Mouse (Mus musculus): ENCODE measurements at regions not wholly inside any gene's neighbourhood (a gene's known extent, or its start where the extent isn't known, plus 50 kb on each side); places are given as distances from the start of the nearest gene placed in this dataset.

DNA sequence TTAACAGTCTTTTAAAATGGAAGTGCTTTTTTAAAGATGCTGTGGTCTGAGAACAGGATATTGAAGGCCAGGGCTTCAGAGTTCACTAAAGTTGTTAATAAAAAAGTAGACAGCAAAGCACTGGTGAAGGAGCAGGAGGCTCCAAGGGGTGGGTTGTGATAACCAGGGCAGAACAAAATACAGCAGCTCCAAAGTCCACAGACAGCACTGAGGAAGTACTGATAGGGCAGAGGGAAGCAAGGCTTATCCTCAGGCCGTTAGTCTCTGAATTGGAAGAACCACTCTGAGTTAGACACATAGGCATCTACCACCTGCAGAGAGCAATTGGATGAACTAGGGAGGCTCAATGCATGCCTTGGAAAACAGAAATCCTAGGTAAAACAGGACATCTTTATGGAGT lies 62.1 kb downstream of the P2ry1 start:
- no peak for DNase-seq (ENCODE audit: low read depth, low spot score)

- DNase-seq (ENCODE audit: low read depth, low spot score): no peak
Observed at GRCm38 (mm10) chr3:61067067-61067466, 64.5 kb downstream of the P2ry1 start.

GRCm38 (mm10) chr3:61068229-61068628 lies 65.6 kb downstream of the P2ry1 start:
- no peak for DNase-seq (ENCODE audit: low read depth, low spot score)

DNA sequence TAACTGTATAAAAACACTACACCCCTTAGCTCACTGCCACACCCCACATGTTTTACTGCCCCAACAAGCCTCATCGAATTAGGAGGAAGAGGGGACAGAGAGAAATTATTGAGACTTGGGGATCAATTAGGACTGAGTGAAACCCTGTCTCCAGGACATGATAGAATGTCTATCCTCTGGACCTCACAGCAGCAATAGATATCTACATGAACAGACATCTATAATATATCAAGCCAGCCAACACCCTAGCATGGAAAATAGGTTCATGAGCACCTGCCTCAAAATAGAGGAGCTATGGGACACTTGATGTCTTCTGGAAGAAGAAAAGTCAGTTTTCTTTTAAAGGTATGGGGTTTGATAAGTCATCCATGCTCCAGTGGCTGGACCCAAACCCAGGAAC lies 68.4 kb downstream of the P2ry1 start:
- DNase-seq (ENCODE audit: low read depth, low spot score): no peak

DNA sequence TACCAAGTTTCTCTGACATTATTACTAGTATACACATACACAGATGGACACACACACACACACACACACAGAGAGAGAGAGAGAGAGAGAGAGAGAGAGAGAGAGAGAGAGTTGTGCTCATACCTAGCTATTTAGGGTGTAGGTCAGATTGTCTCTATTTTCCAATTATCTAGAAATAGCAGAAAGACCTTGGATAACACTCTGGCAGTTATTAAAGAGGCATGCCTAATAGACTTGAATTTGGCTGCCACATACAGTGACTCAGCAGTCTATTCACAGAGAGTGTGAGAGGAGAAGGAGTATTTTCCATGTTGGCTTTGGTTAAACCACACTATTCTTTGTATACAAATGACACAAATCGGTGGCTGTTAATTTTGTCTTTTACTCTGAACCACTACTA lies 69.7 kb downstream of the P2ry1 start:
- no peak for DNase-seq (ENCODE audit: low read depth, low spot score)

DNA sequence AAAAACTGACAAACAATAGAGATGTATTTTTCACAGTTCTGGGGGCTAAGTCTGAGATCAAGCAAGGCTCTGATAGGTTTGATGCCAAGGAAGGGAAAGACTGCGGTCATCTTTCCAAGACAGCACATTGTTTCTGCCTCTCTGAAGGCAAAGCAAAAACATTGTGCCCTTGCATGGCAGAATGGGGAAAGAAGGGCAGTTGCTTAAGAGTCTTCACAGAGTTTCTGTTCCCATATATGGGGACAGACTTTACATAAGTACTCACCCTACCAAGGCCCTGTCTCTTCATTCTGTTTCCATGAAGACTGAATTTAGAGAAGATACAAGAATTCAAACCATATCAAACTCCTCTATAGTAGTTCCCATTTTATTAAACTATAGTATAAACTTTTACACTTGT lies 70.5 kb downstream of the P2ry1 start:
- DNase-seq (ENCODE audit: low read depth, low spot score): no peak

- DNase-seq (ENCODE audit: low read depth, low spot score): no peak
Observed at GRCm38 (mm10) chr3:61073806-61074205, 71.2 kb downstream of the P2ry1 start.

DNA sequence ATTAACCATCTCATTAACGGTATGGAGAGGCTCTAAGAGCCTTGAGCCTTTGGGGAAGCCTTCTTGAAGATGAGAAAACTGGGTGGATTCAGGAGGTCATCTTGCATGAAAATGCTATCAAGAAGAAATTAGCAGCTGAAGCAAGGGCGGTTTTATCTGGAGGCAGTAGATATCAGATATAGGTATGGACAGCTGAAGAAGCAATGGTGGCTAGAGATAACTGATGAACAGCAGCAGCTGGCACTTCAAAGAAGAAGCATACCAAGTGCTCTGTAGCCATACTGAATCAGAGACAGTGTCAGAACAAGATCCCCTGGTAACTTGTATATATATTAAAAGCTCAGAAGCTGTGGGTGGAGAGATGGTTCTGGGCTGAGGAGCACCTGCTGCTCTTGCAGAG lies 73.2 kb downstream of the P2ry1 start:
- no peak for DNase-seq (ENCODE audit: low read depth, low spot score)

- no peak for DNase-seq (ENCODE audit: low read depth, low spot score)
Observed at GRCm38 (mm10) chr3:61089931-61090330, 87.3 kb downstream of the P2ry1 start.

- no peak for DNase-seq (ENCODE audit: low read depth, low spot score)
Observed at GRCm38 (mm10) chr3:61092031-61092430, 89.4 kb downstream of the P2ry1 start.

DNA sequence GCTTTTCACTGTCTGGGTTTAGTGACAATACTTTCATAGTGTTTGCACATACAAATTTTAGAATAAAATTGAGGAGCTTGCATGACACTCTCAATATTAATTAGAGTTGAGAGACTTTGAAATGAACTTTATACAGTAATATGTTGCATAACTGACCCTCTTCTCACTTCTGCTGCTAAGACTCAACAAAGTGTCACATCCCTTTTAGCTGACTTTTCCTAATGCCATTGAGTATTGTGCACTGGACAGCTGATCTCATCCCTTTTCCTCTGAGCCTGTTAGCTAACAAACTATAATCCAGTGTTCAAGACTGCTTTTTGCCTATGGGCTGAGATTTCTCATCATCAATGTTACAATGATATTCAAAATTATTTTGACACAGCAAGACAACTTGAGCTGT lies 113.8 kb downstream of the P2ry1 start:
- no peak for DNase-seq (ENCODE audit: low read depth, low spot score)

GRCm38 (mm10) chr3:61133096-61133495 lies 130.5 kb downstream of the P2ry1 start:
- no peak for DNase-seq (ENCODE audit: low read depth, low spot score)

- DNase-seq (ENCODE audit: low read depth, low spot score): no peak
Observed at GRCm38 (mm10) chr3:61154087-61154486, 151.5 kb downstream of the P2ry1 start.

- DNase-seq (ENCODE audit: low read depth, low spot score): no peak
Observed at GRCm38 (mm10) chr3:61159811-61160210, 157.2 kb downstream of the P2ry1 start.

- DNase-seq (ENCODE audit: low read depth, low spot score): no peak
Observed at GRCm38 (mm10) chr3:61161384-61161783, 158.8 kb downstream of the P2ry1 start.

DNA sequence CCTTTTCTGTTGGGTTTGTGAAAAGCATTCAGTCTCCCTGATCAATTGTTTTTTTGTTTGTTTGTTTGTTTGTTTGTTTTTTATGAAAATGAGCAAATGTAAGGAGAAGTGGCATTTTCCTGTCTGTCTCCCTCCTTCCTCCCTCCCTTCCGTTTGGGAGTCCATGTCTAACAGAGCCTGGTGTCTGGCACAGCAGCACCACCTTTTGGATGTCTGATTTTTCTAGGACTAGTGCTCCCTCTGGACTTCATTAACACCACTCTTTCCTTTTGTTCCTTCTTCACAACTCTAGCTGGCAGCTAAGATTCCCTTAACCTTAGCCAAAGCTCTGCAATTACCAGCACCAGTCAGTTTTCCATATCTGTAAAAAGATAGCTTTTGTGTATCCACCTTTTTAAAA lies 175.6 kb upstream of the Rap2b start:
- DNase-seq (ENCODE audit: low read depth, low spot score): no peak

DNA sequence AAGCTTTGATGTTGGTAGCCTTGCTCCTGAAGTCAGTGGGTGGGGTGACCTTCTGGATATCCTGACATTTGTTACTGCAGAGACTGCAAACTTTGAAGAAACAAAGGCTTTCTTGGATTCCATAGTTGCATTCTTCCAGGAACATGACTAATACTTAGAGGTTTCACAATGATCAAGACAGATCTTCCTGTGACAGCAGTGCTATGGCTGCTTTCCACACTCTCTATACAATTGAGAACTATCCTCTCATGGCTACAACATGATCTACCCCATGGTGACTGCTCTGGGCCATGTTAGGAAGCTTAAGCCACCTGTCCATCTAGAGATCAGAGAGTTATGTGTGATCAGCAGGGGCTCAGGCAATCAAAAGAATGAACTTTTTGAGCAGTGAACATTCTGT lies 172.8 kb upstream of the Rap2b start:
- DNase-seq (ENCODE audit: low read depth, low spot score): peak; percentile 38

DNA sequence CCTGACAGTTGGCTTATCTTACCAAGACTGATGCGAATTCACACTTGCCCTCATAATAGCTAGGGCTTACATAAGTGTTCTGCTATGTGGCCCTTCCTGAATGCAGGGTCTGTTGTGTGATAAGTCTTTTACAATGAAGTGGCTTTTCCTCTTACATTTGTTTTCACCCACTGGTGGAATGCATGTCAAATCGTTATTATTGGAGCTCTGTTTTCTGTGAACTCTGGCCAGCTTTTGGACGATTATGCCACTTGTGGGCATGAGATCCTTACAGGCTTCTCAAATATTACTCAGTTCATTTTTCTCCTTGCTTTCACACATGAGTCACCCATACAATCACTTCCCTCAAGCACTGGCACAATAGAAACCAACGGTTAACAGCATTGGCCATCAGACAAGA lies 144.9 kb upstream of the Rap2b start:
- peak; percentile 58 for DNase-seq (ENCODE audit: low read depth, low spot score)

DNA sequence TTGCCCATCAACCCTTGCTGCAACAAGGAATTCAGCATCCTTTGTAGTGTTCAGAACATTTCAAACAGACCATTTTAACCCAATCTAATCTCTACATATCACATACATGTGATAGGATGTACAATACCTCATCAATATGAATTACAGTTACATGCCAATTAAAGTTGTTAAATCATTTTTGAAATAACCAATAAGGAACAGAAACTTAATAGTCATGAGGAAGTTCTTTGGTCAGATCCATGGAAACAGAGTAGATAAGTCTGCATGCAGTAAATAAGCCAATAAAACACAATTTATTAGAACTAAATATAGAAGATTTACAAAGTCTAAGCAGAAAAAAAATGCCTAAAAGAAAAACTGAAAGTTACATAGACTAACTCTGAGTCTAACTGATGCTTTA lies 136.9 kb upstream of the Rap2b start:
- no peak for DNase-seq (ENCODE audit: low read depth, low spot score)

DNA sequence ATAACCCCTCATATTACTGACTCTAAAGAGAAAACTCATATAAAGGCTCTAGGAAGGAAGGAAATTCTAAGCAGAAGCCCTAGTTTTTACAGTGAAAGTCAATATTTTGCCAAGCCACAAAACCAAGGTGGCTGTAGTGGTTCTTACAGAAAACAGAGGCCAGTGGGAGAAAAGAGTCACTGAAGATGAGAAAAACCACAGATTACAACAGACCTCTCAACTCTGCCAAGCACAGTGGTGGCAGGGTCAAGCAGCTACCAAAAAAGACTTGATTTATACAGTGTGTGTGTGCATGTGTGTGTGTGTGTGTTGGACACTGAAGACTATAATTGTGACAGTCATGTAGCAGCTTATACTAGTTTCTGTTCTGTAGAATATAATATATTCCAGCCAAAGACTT lies 136.4 kb upstream of the Rap2b start:
- DNase-seq (ENCODE audit: low read depth, low spot score): peak; percentile 26

DNA sequence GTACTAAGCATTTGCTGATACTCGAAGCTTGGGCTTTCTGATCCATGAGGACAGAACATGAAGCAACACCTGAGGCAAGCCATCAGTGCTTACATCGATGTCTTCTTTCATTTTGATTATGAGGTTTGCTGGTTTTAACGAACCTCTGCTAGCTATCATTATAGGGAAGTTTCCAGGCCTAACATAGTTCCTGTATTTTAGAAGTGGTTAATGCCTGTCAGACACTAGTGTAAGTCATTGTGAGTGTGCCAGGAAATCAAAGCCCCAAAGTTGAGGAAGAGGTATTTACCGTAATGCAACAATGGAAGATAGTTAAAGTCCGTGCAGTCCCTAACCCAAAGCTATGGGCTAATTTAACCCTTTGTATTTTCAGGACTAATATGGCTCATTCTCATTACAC lies 120.1 kb upstream of the Rap2b start:
- DNase-seq (ENCODE audit: low read depth, low spot score): no peak

DNA sequence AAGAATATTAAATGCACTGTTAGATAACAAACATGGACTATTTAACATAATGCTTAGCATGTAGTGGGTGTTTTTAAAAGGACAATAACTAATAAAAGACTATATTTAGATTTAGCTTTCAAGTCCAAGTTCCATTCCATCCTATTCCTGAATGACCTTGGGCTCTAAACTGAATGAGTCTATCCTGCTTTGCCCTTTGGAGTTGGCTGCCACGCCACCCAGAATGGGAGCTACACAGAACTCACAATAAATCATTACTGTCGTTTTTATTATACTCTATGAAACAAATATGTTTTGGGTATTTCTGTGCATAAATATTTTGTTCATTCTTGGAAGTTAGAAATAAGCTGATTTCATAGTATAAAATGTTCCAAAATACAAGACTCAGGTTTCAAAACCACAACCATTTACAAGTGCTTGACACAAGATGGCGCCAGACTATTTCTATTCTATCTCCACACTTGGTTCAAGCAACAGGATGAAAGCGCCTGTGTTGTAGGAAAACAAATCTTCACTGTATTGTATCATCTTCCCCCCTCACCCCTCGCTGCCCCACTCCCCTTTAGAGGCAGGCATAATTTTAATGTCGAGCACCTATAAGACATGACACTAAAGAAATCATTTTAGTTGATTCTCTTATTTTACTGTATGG lies 117.4 kb upstream of the Rap2b start:
- DNase-seq (ENCODE audit: low read depth, low spot score): peak; percentile 82

- no peak for DNase-seq (ENCODE audit: low read depth, low spot score)
Observed at GRCm38 (mm10) chr3:61246429-61246828, 115.0 kb upstream of the Rap2b start.

DNA sequence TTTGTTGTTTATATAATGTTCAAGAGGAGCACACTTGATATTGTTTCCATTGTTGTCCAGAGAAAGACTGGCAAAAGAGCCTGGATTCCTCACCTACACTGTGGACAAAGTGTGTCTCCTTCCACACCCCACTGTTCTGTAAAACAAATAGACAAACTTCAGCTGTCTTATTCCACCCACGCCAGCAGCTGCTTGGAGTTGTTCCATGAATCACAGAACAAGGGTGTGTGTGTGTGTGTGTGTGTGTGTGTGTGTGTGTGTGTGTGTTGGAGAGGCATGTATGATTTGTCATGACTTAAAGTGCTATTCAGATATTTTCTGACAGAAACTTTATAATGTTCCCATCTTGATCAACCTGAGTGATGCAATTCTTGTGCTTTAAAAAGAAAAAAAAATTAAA lies 114.1 kb upstream of the Rap2b start:
- DNase-seq (ENCODE audit: low read depth, low spot score): peak; percentile 34

Data from 3T3-L1 (cell line).